Mouse (Mus musculus): ENCODE measurements around the gene Rassf1.

The Rassf1 gene

GRCm38 (mm10) chr9:107541005-107541404, 10.3 kb upstream of the Rassf1 start:
- no peak for DNase-seq

- peak; percentile 95 to 96 for DNase-seq
Measured at GRCm38 (mm10) chr9:107541474-107542351, 9.6 kb upstream of the Rassf1 start, which contains the start of the genes Cyb561d2 and Nprl2. Cyb561d2 (minus strand) TSS chr9:107542193. Nprl2 (plus strand) TSS chr9:107542226.

- DNase-seq: no peak
Measured at GRCm38 (mm10) chr9:107542352-107542686, 9.0 kb upstream of the Rassf1 start.

- DNase-seq: no peak
Measured at GRCm38 (mm10) chr9:107542721-107543120, 8.6 kb upstream of the Rassf1 start.

GRCm38 (mm10) chr9:107543299-107543698, 8.1 kb upstream of the Rassf1 start:
- DNase-seq: peak in 1 of 2 experiments; percentile 23

DNA sequence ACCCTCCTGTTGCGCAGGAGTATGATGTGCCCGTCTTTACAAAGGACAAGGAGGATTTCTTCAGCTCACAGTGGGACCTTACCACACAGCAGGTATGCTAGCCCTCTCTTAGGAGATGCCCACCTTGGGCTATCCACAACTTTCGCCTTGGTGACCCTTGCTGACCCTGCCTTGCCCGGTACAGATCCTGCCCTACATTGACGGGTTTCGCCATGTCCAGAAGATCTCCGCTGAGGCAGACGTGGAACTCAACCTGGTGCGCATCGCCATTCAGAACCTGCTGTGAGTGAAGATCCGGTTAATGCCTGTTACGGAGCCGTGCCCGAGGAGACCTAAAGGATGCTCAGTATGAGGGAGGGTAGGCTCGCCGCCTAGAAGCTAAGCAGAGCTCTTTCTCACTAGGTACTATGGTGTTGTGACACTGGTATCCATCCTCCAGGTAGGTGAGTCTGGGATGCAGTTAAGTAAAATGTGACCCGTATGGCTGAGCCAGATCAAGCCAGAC, 7.1 kb upstream of the Rassf1 start:
- DNase-seq: peak in 1 of 2 experiments; percentile 22

DNA sequence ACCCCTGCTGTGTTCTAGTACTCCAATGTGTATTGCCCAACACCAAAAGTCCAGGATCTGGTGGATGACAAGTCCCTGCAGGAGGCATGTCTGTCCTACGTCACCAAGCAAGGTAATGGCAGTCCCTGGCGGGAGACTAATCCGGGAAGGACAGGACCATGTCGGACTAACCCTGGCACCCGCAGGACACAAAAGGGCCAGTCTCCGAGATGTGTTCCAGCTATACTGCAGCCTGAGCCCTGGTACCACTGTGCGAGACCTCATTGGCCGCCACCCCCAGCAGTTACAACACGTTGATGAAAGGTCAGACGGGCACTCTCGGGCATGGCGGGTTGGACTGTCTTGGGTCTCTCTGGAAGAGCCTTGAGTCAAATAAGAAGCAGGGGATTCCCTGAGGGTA, 6.6 kb upstream of the Rassf1 start:
- no peak for DNase-seq

DNA sequence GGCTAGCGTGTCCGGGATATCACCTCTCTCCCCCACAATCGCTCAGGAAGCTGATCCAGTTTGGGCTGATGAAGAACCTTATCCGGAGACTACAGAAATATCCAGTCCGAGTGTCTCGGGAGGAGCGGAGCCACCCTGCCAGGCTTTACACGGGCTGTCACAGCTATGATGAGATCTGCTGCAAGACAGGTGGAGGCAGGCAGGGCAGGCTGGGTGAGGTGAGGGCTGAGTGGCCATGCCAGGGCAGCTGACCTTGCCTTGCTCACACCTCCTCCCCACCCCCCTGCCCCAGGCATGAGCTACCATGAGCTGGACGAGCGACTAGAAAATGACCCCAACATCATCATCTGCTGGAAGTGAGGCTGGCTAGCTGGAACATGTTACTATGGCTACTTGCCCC, 6.2 kb upstream of the Rassf1 start:
- DNase-seq: no peak

GRCm38 (mm10) chr9:107545602-107546001, 5.8 kb upstream of the Rassf1 start:
- DNase-seq: peak; percentile 65 to 84

DNA sequence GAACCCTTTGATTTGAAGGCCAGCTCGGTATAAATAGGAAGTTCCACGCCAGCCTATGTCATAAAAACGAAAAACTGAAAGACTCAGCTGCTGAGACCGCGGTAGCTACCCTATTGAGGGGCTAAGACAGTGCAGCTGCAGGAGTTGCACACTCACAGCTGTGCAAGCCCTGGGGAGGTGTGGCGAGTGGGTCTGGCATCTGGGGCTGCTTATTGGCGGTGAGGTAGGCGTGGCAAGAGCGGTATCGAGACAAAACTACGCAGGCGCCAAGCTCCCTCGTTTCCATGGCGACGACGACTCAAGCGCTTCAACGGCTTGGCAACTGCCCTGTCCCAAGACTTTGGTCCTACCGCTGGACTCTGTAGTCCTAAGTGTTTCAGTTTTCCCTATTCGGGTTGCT, 4.3 kb upstream of the Rassf1 start, which contains the start of gene Zmynd10:
Zmynd10 (plus strand) TSS at position 273 of the 400 bp plus-strand sequence.
- DNase-seq: peak; percentile 92 to 94

- no peak for DNase-seq
Measured at GRCm38 (mm10) chr9:107547957-107548356, 3.4 kb upstream of the Rassf1 start.

- no peak for DNase-seq
Measured at GRCm38 (mm10) chr9:107548820-107549219, 2.5 kb upstream of the Rassf1 start.

GRCm38 (mm10) chr9:107549297-107550074, 1.9 kb upstream of the Rassf1 start:
- no peak for DNase-seq

DNA sequence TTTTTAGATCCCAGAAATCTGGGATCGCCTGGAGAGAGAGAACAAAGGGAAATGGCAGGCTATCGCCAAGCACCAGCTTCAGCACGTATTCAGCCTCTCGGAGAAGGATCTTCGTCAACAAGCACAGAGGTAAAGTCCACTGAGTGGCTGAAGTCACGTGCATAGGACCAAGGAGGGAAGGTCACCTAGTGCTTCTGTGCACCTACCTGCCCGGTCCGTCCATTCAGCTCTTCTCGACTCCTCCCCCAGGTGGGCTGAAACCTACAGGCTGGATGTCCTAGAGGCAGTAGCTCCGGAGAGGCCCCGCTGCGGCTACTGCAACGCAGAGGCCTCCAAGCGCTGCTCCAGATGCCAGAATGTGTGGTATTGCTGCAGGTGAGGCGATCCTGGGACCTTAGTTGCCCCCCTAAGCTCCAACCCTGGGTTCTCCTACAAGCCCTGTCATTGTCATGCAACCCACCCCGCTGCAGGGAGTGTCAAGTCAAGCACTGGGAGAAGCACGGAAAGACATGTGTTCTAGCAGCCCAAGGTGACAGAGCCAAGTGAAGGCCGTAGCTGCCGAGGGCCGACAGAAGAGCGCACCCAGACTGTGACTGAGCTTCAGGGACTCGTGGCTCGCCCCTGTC, 751 bp upstream of the Rassf1 start:
- peak in 1 of 2 experiments; percentile 59 for DNase-seq

GRCm38 (mm10) chr9:107551890-107552355, 568 bp downstream of the Rassf1 start:
- no peak for DNase-seq

DNA sequence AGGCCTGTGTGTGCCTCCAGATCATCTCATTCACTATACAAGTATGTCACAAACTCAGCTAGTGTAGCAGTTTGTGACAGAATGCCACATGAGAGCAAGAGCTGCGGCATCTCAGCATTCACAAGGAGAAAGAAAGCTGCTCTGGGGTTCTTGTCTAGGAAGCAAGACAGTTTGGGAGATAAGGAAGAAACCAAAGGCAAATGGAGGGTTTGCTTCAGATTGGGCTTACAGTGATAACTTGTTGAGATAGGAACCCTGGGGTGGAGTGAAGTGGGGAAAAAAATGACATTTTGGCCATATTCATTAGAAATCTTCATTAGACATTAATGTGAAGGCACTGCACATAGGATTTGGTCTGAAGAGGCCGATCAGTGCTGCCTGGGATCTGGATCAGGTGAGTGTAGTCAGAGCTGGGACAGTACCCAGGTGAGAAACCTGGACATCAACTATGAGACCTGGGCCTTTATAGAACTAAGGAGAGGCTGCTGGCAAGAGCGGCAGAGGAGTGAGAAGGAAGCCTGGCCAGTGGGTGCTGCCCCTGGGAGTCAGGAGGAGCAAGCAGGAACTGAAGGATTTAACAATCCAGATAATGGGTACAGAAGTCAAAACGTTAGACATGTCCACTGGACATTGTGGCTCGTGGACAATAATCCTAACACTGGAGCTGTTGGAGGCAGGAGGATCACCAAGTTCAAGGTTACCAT, 1.5 kb downstream of the Rassf1 start:
- no peak for DNase-seq

DNA sequence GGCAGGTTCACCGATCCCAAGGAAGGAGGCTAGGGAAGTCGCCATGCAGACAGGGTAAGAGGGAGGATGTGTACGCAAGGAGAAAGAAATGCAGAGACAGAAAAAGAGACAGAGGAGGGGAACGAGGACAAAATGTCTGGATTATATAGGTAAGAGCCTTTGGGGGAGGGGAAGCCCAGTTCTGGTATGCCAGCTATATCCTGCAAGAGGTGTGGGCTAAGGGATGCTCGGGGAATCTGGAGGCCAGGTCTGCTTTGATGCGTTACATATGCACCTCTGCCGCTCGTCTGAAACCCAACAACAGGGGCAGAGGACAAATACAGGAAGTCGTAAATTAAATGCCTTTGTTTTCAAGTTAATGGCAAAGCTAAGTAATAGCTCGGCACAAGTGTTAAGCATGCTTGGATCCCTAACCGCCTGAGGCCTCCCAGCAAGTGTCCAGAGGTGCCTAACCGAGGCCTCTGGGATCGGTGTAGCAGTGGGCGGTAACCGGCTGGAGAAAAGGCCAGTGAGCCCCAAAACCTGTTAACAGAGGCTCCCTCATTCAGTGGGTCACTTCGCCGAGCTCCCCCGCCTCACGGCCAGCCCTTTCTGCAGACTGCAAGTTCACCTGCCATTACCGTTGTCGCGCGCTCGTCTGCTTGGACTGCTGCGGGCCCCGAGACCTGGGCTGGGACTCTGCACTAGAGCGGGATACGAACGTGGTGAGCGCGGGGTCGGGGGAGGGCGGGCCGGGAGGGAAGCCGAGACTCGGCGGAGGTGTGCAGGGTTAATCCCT, 2.4 kb downstream of the Rassf1 start:
- peak in 1 of 2 experiments; percentile 51 for DNase-seq

GRCm38 (mm10) chr9:107554319-107554825, 3.0 kb downstream of the Rassf1 start:
- peak; percentile 96 to 98 for DNase-seq

- peak; percentile 83 to 84 for DNase-seq
Measured at GRCm38 (mm10) chr9:107555031-107555457, 3.7 kb downstream of the Rassf1 start.

DNA sequence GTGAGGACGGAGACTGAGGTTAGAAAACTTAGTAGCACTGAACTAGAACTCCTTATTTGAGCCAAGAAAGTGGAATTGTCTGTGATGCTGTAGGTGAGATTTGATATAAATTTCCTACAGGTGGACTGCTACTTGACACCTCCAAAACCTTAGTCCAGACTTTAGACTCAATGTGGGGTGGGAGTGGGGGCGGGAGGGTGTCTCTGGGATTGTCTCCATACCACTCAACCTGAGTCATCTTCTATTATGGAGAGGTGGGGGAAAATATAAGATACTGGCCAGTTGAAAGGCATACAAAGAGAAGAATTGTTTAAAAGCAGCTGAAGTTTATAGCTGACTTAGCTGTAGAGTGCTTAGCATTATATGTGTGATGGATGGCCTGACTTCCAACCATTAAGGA, 4.3 kb downstream of the Rassf1 start:
- no peak for DNase-seq

DNA sequence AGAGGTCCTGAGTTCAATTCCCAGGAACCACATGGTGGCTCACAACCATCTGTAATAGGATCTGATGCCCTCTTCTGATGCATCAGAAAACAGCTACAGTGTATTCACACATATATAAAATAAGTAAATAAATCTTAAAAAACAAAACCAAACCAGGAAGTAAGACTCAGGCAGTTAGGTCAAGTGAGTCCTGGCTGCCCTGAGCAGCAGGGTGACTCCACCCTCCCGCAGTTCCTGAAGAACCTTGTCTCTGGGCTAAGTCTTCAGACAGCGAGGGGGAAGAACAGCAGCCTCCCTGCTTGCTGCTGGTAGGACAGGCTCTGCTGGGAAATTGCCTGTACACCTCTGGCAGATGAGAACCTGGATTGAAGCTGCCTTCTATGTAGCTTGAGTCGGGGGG, 5.0 kb downstream of the Rassf1 start:
- DNase-seq: peak in 1 of 2 experiments; percentile 23

Data from lung, postnatal 4 days (tissue).